Mouse (Mus musculus) erythroblast, embryonic 14.5 days (primary cell): ENCODE results near the gene Uckl1.

Source experiments
- GATA1 ChIP-seq: IDR thresholded peaks from 2 replicates; pipeline ENCODE4 v1.6.1; 2012; ENCODE audit warnings: low read length, inconsistent platforms, mixed read lengths
- TAL1 ChIP-seq: IDR thresholded peaks from 3 replicates; pipeline ENCODE4 v1.6.1; 2012; ENCODE audit warnings: low read length, inconsistent platforms, mixed read lengths

GRCm38 (mm10) chr2:181600226-181600758 lies 15.6 kb upstream of the Uckl1 start:
- TF ChIP-seq GATA1 (no peak), TAL1 (no peak)
